Mouse (Mus musculus): ENCODE data around the gene Nckap1. TPM values are rescaled to one million over a fixed set of nuclear protein-coding genes. Genes with fewer than 3 reads are reported as not detected.
A peak's percentile ranks its signal among the peaks of the same experiment; 100 is the strongest.

The Nckap1 gene
- polyA plus RNA-seq, 1 experiment from 2014 or later = 73.3 TPM

GRCm38 (mm10) chr2:80594215-80594918 lies 13.2 kb upstream of the Nckap1 start:
- no peak overlapping the region for H3K27ac ChIP-seq
- H3K36me3 ChIP-seq = no peaks in the 10 kb centered on the region
- WGBS = 75% methylated on average over 4 of the region's 4 CpGs
- no peaks in the 10 kb centered on the region for H3K4me1 ChIP-seq
- no peaks in the 10 kb centered on the region for H3K27me3 ChIP-seq (ENCODE audit: low read depth, poor library complexity, severe bottlenecking)
- H3K9me3 ChIP-seq (replicated peaks) = no peaks in the 10 kb centered on the region
- no peak for DNase-seq (ENCODE audit: low spot score)
- no peak overlapping the region for H3K4me3 ChIP-seq

GRCm38 (mm10) chr2:80582356-80582755 lies 1.2 kb upstream of the Nckap1 start:
- no peak overlapping the region for H3K27ac ChIP-seq
- H3K9me3 ChIP-seq (replicated peaks) = no peaks in the 10 kb centered on the region
- H3K4me1 ChIP-seq = peaks cover 22% of the 10 kb centered on the region
- DNase-seq (ENCODE audit: low spot score) = no peak
- no peak overlapping the region for H3K4me3 ChIP-seq
- no peaks in the 10 kb centered on the region for H3K27me3 ChIP-seq (ENCODE audit: low read depth, poor library complexity, severe bottlenecking)
- WGBS = 88% methylated on average over 3 of the region's 3 CpGs
- no peaks in the 10 kb centered on the region for H3K36me3 ChIP-seq

DNA sequence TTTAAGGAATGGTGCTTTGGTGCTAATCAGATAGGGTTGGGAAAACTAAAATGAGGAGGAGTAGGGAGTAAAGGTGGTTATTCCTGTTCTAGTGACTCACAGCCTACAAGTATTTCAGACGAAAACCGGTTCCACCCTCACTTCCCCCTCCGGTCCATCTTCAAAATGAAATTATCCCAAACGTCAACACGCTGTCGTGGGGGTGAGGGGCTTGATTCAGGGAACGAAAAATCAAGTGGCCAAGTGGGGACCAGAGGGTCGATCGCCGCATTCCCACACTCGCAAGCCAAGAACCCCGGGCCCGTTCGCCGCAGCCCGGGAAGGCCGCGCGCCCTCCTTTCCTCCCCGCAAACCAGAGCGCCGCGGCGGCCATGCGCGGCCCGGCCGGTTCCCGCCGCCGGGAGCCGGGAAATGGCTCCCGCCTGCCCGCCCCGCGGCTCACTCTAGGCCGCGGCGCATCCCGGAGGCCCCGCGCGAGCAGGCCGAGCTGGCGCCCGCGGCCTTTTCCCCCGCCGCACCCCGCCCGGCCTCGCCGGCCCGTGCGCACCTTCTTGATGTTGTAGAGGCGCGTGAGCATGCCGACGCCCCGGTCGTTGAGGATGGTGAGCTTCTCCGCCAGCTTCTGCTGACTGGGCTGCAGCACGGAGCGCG lies 744 bp downstream of the Nckap1 start:
- WGBS = under 1% methylated on average over 64 of the region's 65 CpGs
- peaks cover 6% of the 10 kb centered on the region; the same call in 1 of the 2 replicates for H3K36me3 ChIP-seq
- H3K27me3 ChIP-seq (ENCODE audit: low read depth, poor library complexity, severe bottlenecking) = no peaks in the 10 kb centered on the region
- peaks cover 22% of the 10 kb centered on the region for H3K4me1 ChIP-seq
- peak overlapping the region; percentile 99 for H3K27ac ChIP-seq
- DNase-seq (ENCODE audit: low spot score) = no peak
- H3K4me3 ChIP-seq = peak overlapping the region; percentile 95
- H3K9me3 ChIP-seq (replicated peaks) = no peaks in the 10 kb centered on the region

DNA sequence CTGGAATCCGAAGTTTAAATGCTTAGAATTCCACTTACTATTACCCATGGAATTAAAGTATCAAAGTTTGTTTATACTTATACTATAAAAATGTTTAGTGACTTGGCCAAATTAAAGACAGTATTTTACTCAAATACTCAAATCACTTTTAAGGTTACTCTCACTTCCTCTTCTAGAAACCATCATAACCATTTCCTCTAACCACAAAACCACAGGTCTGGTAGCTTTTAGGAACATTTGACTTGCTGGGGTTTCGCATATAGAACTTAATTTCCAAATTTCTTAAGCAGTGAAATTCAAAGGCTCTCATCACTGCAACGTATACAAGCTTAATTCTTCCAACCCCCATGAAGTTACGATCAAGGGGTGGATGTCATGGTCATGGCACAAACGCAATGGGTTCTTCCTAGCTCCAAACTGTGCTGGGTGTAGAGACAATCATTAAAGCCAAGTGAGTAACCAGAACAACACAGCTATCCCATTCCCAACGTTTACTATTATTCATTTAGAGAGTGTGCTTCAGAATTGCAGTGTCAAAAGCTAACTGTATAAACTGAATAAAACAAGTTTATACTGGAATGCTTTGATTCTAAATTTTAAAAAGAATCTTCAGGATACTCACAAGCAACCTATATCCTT lies 1.8 kb downstream of the Nckap1 start:
- H3K36me3 ChIP-seq = peaks cover 6% of the 10 kb centered on the region; the same call in 1 of the 2 replicates
- H3K27ac ChIP-seq = no peak overlapping the region
- DNase-seq (ENCODE audit: low spot score) = no peak
- no peaks in the 10 kb centered on the region for H3K27me3 ChIP-seq (ENCODE audit: low read depth, poor library complexity, severe bottlenecking)
- peak overlapping the region; percentile 95 for H3K4me3 ChIP-seq
- H3K9me3 ChIP-seq (replicated peaks) = no peaks in the 10 kb centered on the region
- H3K4me1 ChIP-seq = peaks cover 22% of the 10 kb centered on the region
- WGBS = 57% methylated on average over 6 of the region's 6 CpGs

GRCm38 (mm10) chr2:80577286-80577685 lies 3.9 kb downstream of the Nckap1 start:
- DNase-seq (ENCODE audit: low spot score) = no peak
- H3K27ac ChIP-seq = no peak overlapping the region
- WGBS = 96% methylated on average over 1 of the region's 1 CpGs
- H3K27me3 ChIP-seq (ENCODE audit: low read depth, poor library complexity, severe bottlenecking) = no peaks in the 10 kb centered on the region
- H3K36me3 ChIP-seq = peaks cover 6% of the 10 kb centered on the region; the same call in 1 of the 2 replicates
- no peak overlapping the region for H3K4me3 ChIP-seq
- H3K4me1 ChIP-seq = peaks cover 22% of the 10 kb centered on the region
- H3K9me3 ChIP-seq (replicated peaks) = no peaks in the 10 kb centered on the region

- no peaks in the 10 kb centered on the region for H3K4me1 ChIP-seq
- H3K4me3 ChIP-seq = no peak overlapping the region
- H3K27ac ChIP-seq = no peak overlapping the region
- H3K9me3 ChIP-seq (replicated peaks) = no peaks in the 10 kb centered on the region
- H3K36me3 ChIP-seq = peaks cover 11% of the 10 kb centered on the region
- WGBS = 82% methylated on average over 4 of the region's 4 CpGs
- H3K27me3 ChIP-seq (ENCODE audit: low read depth, poor library complexity, severe bottlenecking) = no peaks in the 10 kb centered on the region
- DNase-seq (ENCODE audit: low spot score) = no peak
Measured at GRCm38 (mm10) chr2:80570656-80571055, 10.5 kb downstream of the Nckap1 start.

DNA sequence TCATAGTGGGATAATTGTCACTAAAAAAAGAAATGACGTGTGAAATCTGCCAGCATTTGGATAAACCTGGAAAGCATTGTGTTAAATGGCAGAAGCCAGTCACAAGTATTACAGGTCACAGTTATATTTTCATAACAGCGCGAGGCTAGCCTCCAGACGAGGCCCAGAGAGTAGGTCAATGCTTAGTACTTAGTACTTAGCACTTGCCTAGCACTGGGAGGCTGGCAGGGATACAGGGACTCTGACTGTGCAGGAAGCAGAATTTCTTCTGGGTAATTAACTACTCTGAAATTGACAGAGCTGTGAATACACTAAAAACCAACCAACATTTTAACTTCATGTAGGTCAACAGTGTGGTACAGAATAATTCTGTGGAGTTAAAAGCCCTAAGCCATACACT lies 13.8 kb downstream of the Nckap1 start:
- H3K36me3 ChIP-seq = peaks cover 11% of the 10 kb centered on the region
- no peak overlapping the region for H3K4me3 ChIP-seq
- no peaks in the 10 kb centered on the region for H3K27me3 ChIP-seq (ENCODE audit: low read depth, poor library complexity, severe bottlenecking)
- H3K27ac ChIP-seq = no peak overlapping the region
- DNase-seq (ENCODE audit: low spot score) = no peak
- no peaks in the 10 kb centered on the region for H3K9me3 ChIP-seq (replicated peaks)
- 93% methylated on average over 4 of the region's 4 CpGs for WGBS
- no peaks in the 10 kb centered on the region for H3K4me1 ChIP-seq

GRCm38 (mm10) chr2:80562253-80562652 lies 18.9 kb downstream of the Nckap1 start:
- Histone ChIP-seq H3K4me1 (no peaks in the 10 kb centered on the region), H3K27me3 (ENCODE audit: low read depth, poor library complexity, severe bottlenecking) (no peaks in the 10 kb centered on the region), H3K27ac (no peak overlapping the region), H3K36me3 (peaks cover 10% of the 10 kb centered on the region), H3K9me3 (replicated peaks) (no peaks in the 10 kb centered on the region), H3K4me3 (no peak overlapping the region)
- no peak for DNase-seq (ENCODE audit: low spot score)

GRCm38 (mm10) chr2:80561478-80561877 lies 19.7 kb downstream of the Nckap1 start:
- 93% methylated on average over 3 of the region's 3 CpGs for WGBS
- no peak for DNase-seq (ENCODE audit: low spot score)

DNA sequence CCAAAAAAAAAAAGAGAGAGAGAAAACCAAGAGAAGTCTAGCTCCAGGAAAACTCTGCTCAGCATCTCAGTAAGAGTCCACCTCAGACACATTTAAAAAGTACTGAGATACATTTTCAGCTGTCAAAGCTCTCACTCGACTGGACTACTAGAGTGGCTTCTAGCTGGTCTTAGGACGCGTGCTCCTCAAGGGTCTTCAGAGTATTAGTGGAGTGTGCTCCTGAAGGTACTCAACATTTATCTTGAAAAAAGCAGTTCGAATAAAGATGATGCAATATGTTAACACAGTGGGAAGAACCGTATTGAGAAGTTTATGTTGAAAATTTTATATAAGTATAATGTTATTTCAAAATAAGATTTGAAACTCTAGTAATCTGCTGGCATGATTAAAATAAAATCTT lies 20.4 kb downstream of the Nckap1 start:
- peaks cover 13% of the 10 kb centered on the region for H3K36me3 ChIP-seq
- H3K27me3 ChIP-seq (ENCODE audit: low read depth, poor library complexity, severe bottlenecking) = no peaks in the 10 kb centered on the region
- H3K4me1 ChIP-seq = no peaks in the 10 kb centered on the region
- 94% methylated on average over 5 of the region's 5 CpGs for WGBS
- no peak overlapping the region for H3K27ac ChIP-seq
- DNase-seq (ENCODE audit: low spot score) = no peak
- no peak overlapping the region for H3K4me3 ChIP-seq
- H3K9me3 ChIP-seq (replicated peaks) = no peaks in the 10 kb centered on the region

More at GRCm38 (mm10) chr2:80561478-80561877, 19.7 kb downstream of the Nckap1 start:
- Histone ChIP-seq H3K4me1 (no peaks in the 10 kb centered on the region), H3K27me3 (ENCODE audit: low read depth, poor library complexity, severe bottlenecking) (no peaks in the 10 kb centered on the region), H3K27ac (no peak overlapping the region), H3K36me3 (peaks cover 13% of the 10 kb centered on the region), H3K4me3 (no peak overlapping the region), H3K9me3 (replicated peaks) (no peaks in the 10 kb centered on the region)

GRCm38 (mm10) chr2:80559655-80560054 lies 21.5 kb downstream of the Nckap1 start:
- H3K27me3 ChIP-seq (ENCODE audit: low read depth, poor library complexity, severe bottlenecking) = no peaks in the 10 kb centered on the region
- H3K4me1 ChIP-seq = no peaks in the 10 kb centered on the region
- DNase-seq (ENCODE audit: low spot score) = no peak
- no peaks in the 10 kb centered on the region for H3K9me3 ChIP-seq (replicated peaks)
- WGBS = 93% methylated on average over 5 of the region's 5 CpGs
- peaks cover 13% of the 10 kb centered on the region for H3K36me3 ChIP-seq
- H3K4me3 ChIP-seq = no peak overlapping the region
- H3K27ac ChIP-seq = no peak overlapping the region

- H3K4me3 ChIP-seq = no peak overlapping the region
- H3K27me3 ChIP-seq (ENCODE audit: low read depth, poor library complexity, severe bottlenecking) = no peaks in the 10 kb centered on the region
- no peak for DNase-seq (ENCODE audit: low spot score)
- WGBS = 91% methylated on average over 4 of the region's 4 CpGs
- H3K4me1 ChIP-seq = no peaks in the 10 kb centered on the region
- peaks cover 57% of the 10 kb centered on the region for H3K36me3 ChIP-seq
- H3K9me3 ChIP-seq (replicated peaks) = no peaks in the 10 kb centered on the region
- H3K27ac ChIP-seq = no peak overlapping the region
Measured at GRCm38 (mm10) chr2:80554442-80554841, 26.7 kb downstream of the Nckap1 start.

DNA sequence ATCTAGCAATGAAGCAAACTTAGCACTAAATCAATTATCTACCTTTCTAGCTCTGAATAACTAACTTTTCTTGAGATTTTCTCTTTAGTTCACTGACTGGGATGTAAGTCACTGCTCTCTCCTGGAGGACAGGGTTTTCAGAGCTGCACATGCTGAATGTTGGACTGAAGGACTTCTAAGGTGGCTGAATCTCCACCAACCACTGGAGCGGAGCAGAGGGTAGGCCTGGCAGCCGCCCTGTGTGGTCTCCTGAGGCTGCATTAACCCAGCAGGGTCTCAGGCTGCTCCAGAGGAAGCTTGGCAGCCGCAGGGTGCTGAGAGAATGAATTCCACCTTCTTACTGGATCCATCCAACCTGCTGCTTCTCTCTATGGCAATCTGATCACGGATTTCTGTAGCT lies 31.5 kb downstream of the Nckap1 start:
- no peak overlapping the region for H3K4me3 ChIP-seq
- no peaks in the 10 kb centered on the region for H3K9me3 ChIP-seq (replicated peaks)
- peaks cover 87% of the 10 kb centered on the region for H3K36me3 ChIP-seq
- no peaks in the 10 kb centered on the region for H3K4me1 ChIP-seq
- WGBS = 92% methylated on average over 4 of the region's 4 CpGs
- no peaks in the 10 kb centered on the region for H3K27me3 ChIP-seq (ENCODE audit: low read depth, poor library complexity, severe bottlenecking)
- no peak for DNase-seq (ENCODE audit: low spot score)
- H3K27ac ChIP-seq = no peak overlapping the region
